Mouse (Mus musculus) stomach, embryonic 16.5 days (tissue): ENCODE measurements at regions not wholly inside any gene's neighbourhood (a gene's known extent, or its start where the extent isn't known, plus 50 kb on each side); places are given as distances from the start of the nearest gene placed in this dataset.
A peak's percentile ranks its signal among the peaks of the same experiment; 100 is the strongest.

Experiments
- ATAC-seq: fragments of 200-750 bp; cut with Nextera tagmentation; 2 replicates; pipeline ENCODE4 v1.8.0; 2017; ENCODE audit warnings: moderate number of reproducible peaks, moderate TSS enrichment; ENCODE audit not compliant: insufficient read depth, low FRiP score
- H3K27ac ChIP-seq: fragments of 300-500 bp; sonication (generic); 2 replicates; pipeline ENCODE4 v1.5.1; 2014; ENCODE audit warnings: low read length
- H3K27me3 ChIP-seq: fragments of 300-500 bp; sonication (generic); 2 replicates; pipeline ENCODE4 v1.6.1; 2014; ENCODE audit warnings: low read length, control low read depth, mixed read lengths; ENCODE audit not compliant: control insufficient read depth, insufficient read depth
- H3K36me3 ChIP-seq: fragments of 300-500 bp; sonication (generic); 2 replicates; pipeline ENCODE4 v1.6.1; 2014; ENCODE audit warnings: low read length; ENCODE audit not compliant: control insufficient read depth, insufficient read depth
- H3K4me1 ChIP-seq: fragments of 300-500 bp; sonication (generic); 2 replicates; pipeline ENCODE4 v1.6.1; 2014; ENCODE audit warnings: low read length, control low read depth, mixed read lengths; ENCODE audit not compliant: control insufficient read depth, insufficient read depth
- H3K4me2 ChIP-seq: fragments of 300-500 bp; sonication (generic); 2 replicates; pipeline ENCODE4 v1.6.1; 2014; ENCODE audit warnings: low read depth, low read length, mixed read lengths
- H3K4me3 ChIP-seq: fragments of 300-500 bp; sonication (generic); replicated peaks from 2 replicates; pipeline ENCODE4 v1.5.1; 2014; ENCODE audit warnings: mild to moderate bottlenecking, low read length
- H3K9ac ChIP-seq: fragments of 300-500 bp; sonication (generic); 2 replicates; pipeline ENCODE4 v1.6.1; 2014; ENCODE audit warnings: low read length
- H3K9me3 ChIP-seq: fragments of 300-500 bp; sonication (generic); replicated peaks from 2 replicates; pipeline ENCODE4 v1.6.1; 2016; ENCODE audit warnings: low read length, control low read depth; ENCODE audit not compliant: control insufficient read depth
- WGBS: fragments of 180-500 bp; shearing (Covaris S2); extraction: QIAGEN DNeasy Blood & Tissue Kit; methylation state at CpG from one replicate; pipeline ENCODE4 v1.1.7; 2014; 5-methylcytosine and 5-hydroxymethylcytosine counted together

GRCm38 (mm10) chr14:99687062-99687806 is 388.7 kb downstream of the Klf5 start:
- Histone ChIP-seq H3K27me3 (no peaks in the 10 kb centered on the region), H3K36me3 (no peaks in the 10 kb centered on the region), H3K4me3 (no peak overlapping the region), H3K4me1 (0 out of 2 replicates have a peak, but pooled peaks cover 4% of the 10 kb centered on the region), H3K27ac (no peak overlapping the region), H3K4me2 (no peak overlapping the region), H3K9me3 (no peaks in the 10 kb centered on the region), H3K9ac (no peak overlapping the region)
- ATAC-seq = no peak
- 65% methylated on average over 8 of the region's 8 CpGs for WGBS

DNA sequence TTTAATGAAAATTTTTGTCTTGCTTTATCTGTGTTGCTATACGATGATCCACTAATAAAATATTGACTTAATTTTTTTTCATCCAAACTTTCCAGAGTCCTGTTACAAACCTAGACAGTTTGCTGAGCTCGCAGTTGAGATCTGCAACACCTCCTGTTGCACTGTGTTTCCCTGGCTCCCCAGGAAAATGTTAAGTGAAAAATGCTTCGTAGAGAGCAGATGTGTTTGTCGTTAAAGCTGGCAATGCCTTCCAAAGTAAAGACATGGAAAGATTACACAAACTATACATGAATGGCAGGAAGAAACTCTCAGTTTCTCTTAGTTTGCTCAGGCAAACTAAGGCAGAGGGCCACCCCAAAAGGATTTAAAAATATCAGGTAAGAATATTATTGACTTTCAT is 389.9 kb downstream of the Klf5 start:
- Histone ChIP-seq H3K27me3 (no peaks in the 10 kb centered on the region), H3K36me3 (no peaks in the 10 kb centered on the region), H3K9ac (no peak overlapping the region), H3K27ac (no peak overlapping the region; the same call in 1 of the 2 replicates), H3K4me1 (0 out of 2 replicates have a peak, but pooled peaks cover 4% of the 10 kb centered on the region), H3K4me3 (no peak overlapping the region), H3K9me3 (no peaks in the 10 kb centered on the region), H3K4me2 (no peak overlapping the region)
- no peak for ATAC-seq
- 68% methylated on average over 4 of the region's 4 CpGs for WGBS

DNA sequence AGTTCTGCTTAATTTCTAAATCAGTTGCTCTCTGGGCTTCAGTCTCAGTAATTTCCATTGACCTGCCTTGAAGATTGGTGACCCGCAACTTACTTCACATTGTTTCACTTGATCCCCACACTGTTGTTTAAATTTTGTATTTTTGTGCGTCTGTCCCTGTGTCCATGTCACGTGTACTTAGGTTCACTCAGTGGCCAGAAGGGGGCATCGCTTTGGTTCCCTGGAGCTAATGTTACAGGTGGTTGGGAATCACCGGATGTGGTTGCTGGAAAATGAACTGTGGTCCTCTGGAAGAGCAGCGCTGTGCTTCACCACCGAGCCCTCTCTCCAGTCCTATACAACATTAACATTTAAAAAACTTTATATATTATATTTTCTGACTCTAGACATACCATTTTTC is 397.8 kb downstream of the Klf5 start:
- no peaks in the 10 kb centered on the region for H3K36me3 ChIP-seq

DNA sequence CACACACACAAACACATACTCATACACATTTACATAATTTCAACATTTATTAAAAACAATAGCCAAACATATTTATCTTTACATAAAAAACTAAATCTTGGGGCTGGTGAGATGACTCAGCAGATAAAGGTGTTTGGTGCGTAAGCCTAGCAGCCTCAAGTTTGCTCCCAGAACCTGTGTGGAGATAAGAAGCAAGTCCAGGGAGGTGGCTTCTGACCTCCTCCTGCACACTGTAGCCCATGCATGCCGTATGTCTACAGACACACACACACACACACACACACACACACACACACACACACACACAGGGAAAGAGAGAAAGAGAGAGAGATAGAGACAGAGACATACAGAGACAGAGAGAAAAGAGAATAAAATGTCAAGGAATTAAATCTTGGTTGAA is 401.1 kb downstream of the Klf5 start:
- no peaks in the 10 kb centered on the region for H3K27me3 ChIP-seq
- ATAC-seq = peak; percentile 62; the same call in 1 of the 2 replicates
- H3K4me3 ChIP-seq = no peak overlapping the region
- no peaks in the 10 kb centered on the region for H3K9me3 ChIP-seq
- H3K4me1 ChIP-seq = no peaks in the 10 kb centered on the region
- 66% methylated on average over 2 of the region's 2 CpGs for WGBS
- H3K4me2 ChIP-seq = no peak overlapping the region
- H3K36me3 ChIP-seq = no peaks in the 10 kb centered on the region
- H3K9ac ChIP-seq = no peak overlapping the region
- no peak overlapping the region for H3K27ac ChIP-seq

More for the DNA sequence above, 397.8 kb downstream of the Klf5 start:
- 91% methylated on average over 7 of the region's 7 CpGs for WGBS
- Histone ChIP-seq H3K27me3 (no peaks in the 10 kb centered on the region), H3K9ac (no peak overlapping the region), H3K27ac (no peak overlapping the region), H3K4me1 (no peaks in the 10 kb centered on the region), H3K9me3 (no peaks in the 10 kb centered on the region), H3K4me2 (no peak overlapping the region), H3K4me3 (no peak overlapping the region)
- no peak for ATAC-seq

- H3K36me3 ChIP-seq = no peaks in the 10 kb centered on the region
- H3K9ac ChIP-seq = no peak overlapping the region
- no peak for ATAC-seq
- H3K4me3 ChIP-seq = no peak overlapping the region
- H3K4me2 ChIP-seq = no peak overlapping the region
- 37% methylated on average over 10 of the region's 10 CpGs for WGBS
- peaks cover 3% of the 10 kb centered on the region; the same call in 1 of the 2 replicates for H3K4me1 ChIP-seq
- no peaks in the 10 kb centered on the region for H3K9me3 ChIP-seq
- no peak overlapping the region for H3K27ac ChIP-seq
- H3K27me3 ChIP-seq = no peaks in the 10 kb centered on the region
Measured at GRCm38 (mm10) chr14:99706004-99706403, 407.5 kb downstream of the Klf5 start.

- no peaks in the 10 kb centered on the region for H3K36me3 ChIP-seq
- ATAC-seq = no peak
- H3K4me2 ChIP-seq = no peak overlapping the region
- WGBS = 33% methylated on average over 2 of the region's 2 CpGs
- H3K27me3 ChIP-seq = no peaks in the 10 kb centered on the region
- no peaks in the 10 kb centered on the region for H3K9me3 ChIP-seq
- no peak overlapping the region for H3K27ac ChIP-seq
- H3K9ac ChIP-seq = no peak overlapping the region
- H3K4me1 ChIP-seq = peaks cover 3% of the 10 kb centered on the region; the same call in 1 of the 2 replicates
- no peak overlapping the region for H3K4me3 ChIP-seq
Measured at GRCm38 (mm10) chr14:99708066-99708465, 409.6 kb downstream of the Klf5 start.

DNA sequence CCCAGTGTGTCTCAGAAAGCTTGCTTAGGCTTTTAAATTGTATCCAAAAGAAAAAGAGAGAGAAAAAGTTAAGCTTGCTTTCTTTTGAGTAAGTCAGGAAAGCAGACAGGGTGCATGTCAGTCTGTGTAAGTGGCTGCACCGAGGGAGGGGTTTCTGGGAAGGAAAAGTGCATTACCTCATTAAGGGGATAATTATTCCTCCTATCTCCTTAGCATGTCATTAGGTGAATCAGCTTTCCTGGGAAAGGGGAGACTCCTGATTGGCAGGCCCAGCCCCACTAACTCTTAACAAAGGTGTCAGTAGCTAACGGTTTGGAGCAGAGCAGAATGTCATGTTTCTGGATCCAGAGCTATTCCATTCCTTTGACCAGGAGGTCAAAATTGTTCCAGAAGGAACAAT is 411.3 kb downstream of the Klf5 start:
- whole genome bisulfite sequencing = 63% methylated on average over 2 of the region's 2 CpGs
- no peak overlapping the region for H3K27ac ChIP-seq
- no peak overlapping the region for H3K4me3 ChIP-seq
- no peaks in the 10 kb centered on the region for H3K27me3 ChIP-seq
- no peaks in the 10 kb centered on the region for H3K9me3 ChIP-seq
- H3K4me2 ChIP-seq = no peak overlapping the region
- H3K9ac ChIP-seq = no peak overlapping the region
- peaks cover 3% of the 10 kb centered on the region; the same call in 1 of the 2 replicates for H3K4me1 ChIP-seq
- no peak for ATAC-seq
- H3K36me3 ChIP-seq = no peaks in the 10 kb centered on the region

DNA sequence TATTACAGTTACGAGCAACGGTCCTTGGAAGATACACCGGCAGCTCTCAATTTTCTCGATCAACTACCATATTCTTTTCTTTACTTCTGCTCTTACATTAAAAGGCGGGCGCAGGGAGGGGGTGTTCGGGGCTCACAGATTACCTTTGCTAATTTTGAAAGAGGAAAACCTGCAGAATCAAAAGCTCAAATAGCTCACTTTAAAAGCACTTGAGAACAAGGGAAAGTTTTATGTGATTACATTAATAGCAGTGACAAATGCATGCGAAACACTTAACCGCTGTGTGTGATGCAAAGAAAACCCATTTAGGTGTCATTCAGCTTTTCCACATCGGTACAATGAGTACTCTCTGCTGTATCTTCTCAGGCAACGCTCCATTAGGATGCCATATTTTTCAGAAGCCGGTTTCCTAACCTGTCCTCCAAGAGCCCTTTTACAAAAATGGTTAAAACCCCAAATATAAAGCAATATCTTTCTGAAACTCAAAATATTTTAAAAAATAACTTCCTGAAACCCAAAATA is 412.2 kb downstream of the Klf5 start:
- H3K4me3 ChIP-seq = no peak overlapping the region
- H3K9me3 ChIP-seq = no peaks in the 10 kb centered on the region
- no peaks in the 10 kb centered on the region for H3K36me3 ChIP-seq
- no peak overlapping the region for H3K27ac ChIP-seq
- no peak for ATAC-seq
- H3K4me1 ChIP-seq = peaks cover 3% of the 10 kb centered on the region; the same call in 1 of the 2 replicates
- 88% methylated on average over 12 of the region's 12 CpGs for WGBS
- no peaks in the 10 kb centered on the region for H3K27me3 ChIP-seq
- no peak overlapping the region for H3K9ac ChIP-seq
- no peak overlapping the region for H3K4me2 ChIP-seq

DNA sequence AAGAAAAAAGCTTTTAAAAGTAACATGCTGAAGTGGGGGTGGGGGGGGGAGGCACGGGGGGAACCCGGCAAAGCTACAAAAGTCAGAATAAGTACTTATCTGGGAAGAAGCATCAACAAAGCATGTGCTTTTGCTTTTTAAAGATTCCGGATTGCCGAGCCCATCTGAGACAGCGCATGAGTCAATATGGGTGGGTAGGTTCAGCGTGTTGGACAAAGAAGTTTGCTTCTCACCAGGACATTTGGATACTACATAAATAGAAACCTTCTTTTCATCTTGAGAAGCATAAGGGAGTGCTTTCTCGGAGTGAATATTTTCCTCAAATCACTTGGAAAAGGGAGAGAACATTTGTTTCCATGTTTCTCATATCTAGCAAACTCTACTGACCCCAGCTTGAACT is 414.1 kb downstream of the Klf5 start:
- peak overlapping the region; percentile 60 for H3K27ac ChIP-seq
- 50% methylated on average over 7 of the region's 7 CpGs for WGBS
- ATAC-seq = no peak

More for the DNA sequence above, 414.1 kb downstream of the Klf5 start:
- Histone ChIP-seq H3K36me3 (no peaks in the 10 kb centered on the region), H3K4me1 (no peaks in the 10 kb centered on the region), H3K4me2 (no peak overlapping the region), H3K4me3 (no peak overlapping the region), H3K27me3 (no peaks in the 10 kb centered on the region), H3K9me3 (no peaks in the 10 kb centered on the region), H3K9ac (no peak overlapping the region)
